Mouse (Mus musculus) spleen, adult 2 months (tissue): ENCODE measurements around the gene Frmd7. TPM values are rescaled to one million over a fixed set of nuclear protein-coding genes. Genes with fewer than 3 reads are reported as not detected.
A peak's percentile ranks its signal among the peaks of the same experiment; 100 is the strongest.

Experiments
- DNase-seq, 2 experiments: peaks; one replicate each; pipeline versions ENCODE4 v3.0.0 to v3.0.0-alpha.2; 2012 to 2021; ENCODE audit warnings: low spot score in 2 of 2, low read depth in 1 of 2
- H3K27ac ChIP-seq: fragments of 200-500 bp; 2 replicates; pipeline ENCODE4 v1.5.1; 2012; ENCODE audit warnings: low read length, inconsistent platforms; ENCODE audit not compliant: insufficient read depth
- H3K27me3 ChIP-seq: fragments of 200-500 bp; 2 replicates; pipeline ENCODE4 v1.6.1; 2012; ENCODE audit warnings: mild to moderate bottlenecking, moderate library complexity, low read length, inconsistent platforms; ENCODE audit not compliant: control insufficient read depth, insufficient read depth
- H3K36me3 ChIP-seq: fragments of 200-500 bp; 2 replicates; pipeline ENCODE4 v1.6.1; 2012; ENCODE audit warnings: mild to moderate bottlenecking, low read length, inconsistent platforms; ENCODE audit not compliant: control insufficient read depth, insufficient read depth
- H3K4me1 ChIP-seq: fragments of 200-500 bp; 2 replicates; pipeline ENCODE4 v1.6.1; 2011; ENCODE audit warnings: inconsistent platforms; ENCODE audit not compliant: control insufficient read depth, insufficient read depth, insufficient read length
- H3K4me3 ChIP-seq: fragments of 200-500 bp; 2 replicates; pipeline ENCODE4 v1.5.1; 2011; ENCODE audit warnings: mild to moderate bottlenecking, inconsistent platforms; ENCODE audit not compliant: insufficient read depth, insufficient read length; ENCODE audit errors: extremely low read depth
- CTCF ChIP-seq: fragments of 200-500 bp; IDR thresholded peaks from 2 replicates; pipeline ENCODE4 v1.5.1; 2011; ENCODE audit warnings: mild to moderate bottlenecking, inconsistent platforms; ENCODE audit not compliant: insufficient read depth, insufficient read length, insufficient replicate concordance; ENCODE audit errors: extremely low read depth
- POLR2A ChIP-seq: fragments of 200-500 bp; IDR thresholded peaks from 2 replicates; pipeline ENCODE4 v1.6.1; 2011; ENCODE audit warnings: low read depth, low read length, inconsistent platforms
- WGBS: fragments of 180-500 bp; shearing (Covaris S2); methylation state at CpG from one replicate; pipeline ENCODE4 v1.1.7; 2018; 5-methylcytosine and 5-hydroxymethylcytosine counted together
- polyA plus RNA-seq: library from polyadenylated mRNA; depleted of rRNA; stranded (reverse); fragments of >200 nt; gene quantifications from 2 replicates; pipeline ENCODE4 v1.2.3, GENCODE M21; 2012

Frmd7 gene
- polyA plus RNA-seq, 1 experiment, result not detected

DNA sequence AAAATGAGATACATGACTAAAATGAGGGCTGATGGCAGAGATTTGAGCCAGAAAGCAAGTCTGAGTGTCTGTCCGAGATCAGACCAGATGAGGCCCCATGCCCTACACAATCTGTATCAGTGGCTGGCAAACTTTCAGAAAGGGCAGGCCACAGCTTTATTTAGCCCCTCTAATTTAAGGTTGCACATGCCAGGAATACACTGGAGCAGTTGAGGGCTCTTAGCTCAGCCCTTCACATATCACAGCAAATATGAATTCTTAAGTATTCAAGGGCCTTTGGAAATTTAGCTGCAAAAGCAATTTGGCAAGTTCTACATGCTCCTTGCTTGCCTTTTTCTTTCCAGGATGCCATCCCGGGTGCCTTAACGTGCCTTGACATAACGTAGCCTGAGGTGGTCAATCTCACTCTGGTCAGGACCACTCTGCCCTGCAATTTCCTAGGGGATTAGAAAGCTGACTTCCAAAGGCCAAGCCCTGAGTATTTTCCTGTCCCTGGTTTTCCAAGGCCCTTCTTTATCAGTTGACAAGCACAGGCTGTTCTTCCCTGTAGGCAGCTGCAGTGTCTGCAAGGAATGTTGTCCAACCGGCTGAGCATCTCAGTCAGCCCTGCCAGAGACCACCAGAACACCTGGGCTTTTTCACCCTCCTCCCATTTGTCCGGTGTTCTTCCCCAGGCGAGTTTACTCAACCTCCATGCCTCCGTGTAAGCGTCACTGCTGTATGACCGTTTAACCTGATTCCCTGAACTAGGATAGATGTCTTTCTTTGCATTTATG is 25.8 kb upstream of the Frmd7 start:
- no peak overlapping the region for H3K27ac ChIP-seq
- no peak overlapping the region for H3K4me3 ChIP-seq
- no peaks in the 10 kb centered on the region for H3K4me1 ChIP-seq
- no peak for DNase-seq
- TF ChIP-seq CTCF (no peak), POLR2A (no peak)
- no peaks in the 10 kb centered on the region for H3K27me3 ChIP-seq
- H3K36me3 ChIP-seq, result no peaks in the 10 kb centered on the region
- 76% methylated on average over 10 of the region's 10 CpGs for WGBS

DNA sequence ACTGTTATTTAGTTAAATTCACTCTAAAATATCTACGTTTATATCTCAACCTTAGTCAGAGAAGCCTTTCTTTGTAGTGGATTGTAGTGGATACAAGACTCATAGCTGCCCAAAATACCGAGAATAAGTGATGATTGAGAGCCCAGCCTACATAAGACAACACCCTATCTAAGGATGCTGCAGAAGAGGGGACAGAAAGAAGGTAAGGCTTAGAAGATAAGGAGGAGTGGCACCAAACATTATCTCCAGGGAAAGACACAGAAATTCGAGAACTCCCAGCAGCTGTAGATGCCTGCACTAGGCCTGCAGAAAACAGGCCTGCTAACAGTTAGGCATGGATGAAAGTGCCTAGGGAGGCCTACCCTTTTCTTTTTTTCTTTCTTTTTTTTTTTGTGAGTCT is 22.6 kb upstream of the Frmd7 start:
- Histone ChIP-seq H3K27me3 (no peaks in the 10 kb centered on the region), H3K36me3 (no peaks in the 10 kb centered on the region), H3K27ac (no peak overlapping the region), H3K4me1 (no peaks in the 10 kb centered on the region), H3K4me3 (no peak overlapping the region)
- 72% methylated on average over 3 of the region's 3 CpGs for WGBS
- TF ChIP-seq POLR2A (no peak), CTCF (no peak)
- no peak for DNase-seq

DNA sequence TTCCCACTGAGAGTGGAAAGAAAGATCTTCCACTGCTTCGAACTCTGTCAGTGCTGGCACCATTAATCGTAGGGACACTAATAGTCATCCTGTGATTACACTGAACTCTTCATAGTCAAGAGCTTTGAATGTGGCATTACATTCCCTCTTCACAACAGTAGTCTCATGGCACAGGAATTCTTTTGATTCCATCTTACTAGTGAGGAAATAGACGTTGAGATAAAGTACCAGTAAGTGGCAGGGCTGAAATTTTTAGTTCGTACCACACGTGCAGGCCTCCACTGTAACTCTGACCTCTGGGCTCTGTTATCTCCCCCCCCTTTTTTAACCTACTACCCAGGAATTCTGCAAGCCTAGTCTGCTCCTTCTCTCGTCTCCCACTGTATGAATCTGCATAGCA is 20.4 kb upstream of the Frmd7 start:
- H3K4me3 ChIP-seq, result no peak overlapping the region
- H3K4me1 ChIP-seq, result no peaks in the 10 kb centered on the region
- no peak overlapping the region for H3K27ac ChIP-seq
- 81% methylated on average over 6 of the region's 6 CpGs for WGBS
- no peak for DNase-seq
- H3K27me3 ChIP-seq, result no peaks in the 10 kb centered on the region
- TF ChIP-seq CTCF (no peak), POLR2A (no peak)
- no peaks in the 10 kb centered on the region for H3K36me3 ChIP-seq

DNA sequence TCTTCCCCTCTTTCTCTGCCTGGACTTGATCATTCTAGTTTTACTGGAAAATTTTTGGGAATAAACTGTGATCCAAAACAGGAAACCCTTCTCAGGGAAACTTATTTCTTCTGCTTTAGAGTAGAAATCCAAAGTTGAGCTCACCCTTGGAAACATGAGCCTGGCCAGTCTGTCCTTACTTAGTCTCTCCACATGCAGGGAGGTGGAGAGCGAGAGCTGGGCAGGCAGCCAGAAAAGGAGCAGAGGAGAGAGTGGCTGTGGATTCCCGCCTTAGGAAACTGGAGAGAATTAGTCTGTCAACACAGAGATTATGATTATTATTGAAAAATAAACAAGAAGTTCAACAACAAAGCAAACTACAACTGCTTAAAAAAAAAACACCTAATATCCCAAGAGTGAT is 6.1 kb upstream of the Frmd7 start:
- H3K27me3 ChIP-seq, result no peaks in the 10 kb centered on the region
- no peak overlapping the region for H3K27ac ChIP-seq
- no peak for TF ChIP-seq CTCF
- TF ChIP-seq POLR2A, result no peak
- no peak for DNase-seq
- 64% methylated on average over 2 of the region's 2 CpGs for WGBS
- H3K4me1 ChIP-seq, result no peaks in the 10 kb centered on the region
- no peak overlapping the region for H3K4me3 ChIP-seq
- no peaks in the 10 kb centered on the region for H3K36me3 ChIP-seq

DNA sequence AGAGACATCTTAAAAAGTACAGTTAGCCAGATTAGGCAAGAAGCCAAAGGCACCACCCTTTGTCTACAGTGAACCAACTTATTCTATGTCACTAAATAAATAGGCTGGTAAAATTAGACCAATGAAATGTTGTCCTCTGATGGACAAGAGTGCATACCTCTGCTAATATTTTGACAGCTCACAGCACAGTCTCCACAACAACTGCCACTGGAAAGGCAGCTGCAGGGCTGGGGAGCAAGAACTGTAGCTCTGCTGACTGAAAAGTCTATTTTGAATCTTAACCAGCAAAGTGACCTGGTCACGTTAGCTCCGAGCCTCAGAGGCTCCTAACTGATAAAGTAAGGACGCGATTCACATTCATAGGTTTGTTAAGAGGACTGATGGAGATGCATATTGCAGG is 5.6 kb upstream of the Frmd7 start:
- TF ChIP-seq POLR2A (no peak), CTCF (no peak)
- WGBS, result 76% methylated on average over 4 of the region's 4 CpGs
- Histone ChIP-seq H3K4me1 (no peaks in the 10 kb centered on the region), H3K27ac (no peak overlapping the region), H3K36me3 (no peaks in the 10 kb centered on the region), H3K27me3 (no peaks in the 10 kb centered on the region), H3K4me3 (no peak overlapping the region)
- no peak for DNase-seq

DNA sequence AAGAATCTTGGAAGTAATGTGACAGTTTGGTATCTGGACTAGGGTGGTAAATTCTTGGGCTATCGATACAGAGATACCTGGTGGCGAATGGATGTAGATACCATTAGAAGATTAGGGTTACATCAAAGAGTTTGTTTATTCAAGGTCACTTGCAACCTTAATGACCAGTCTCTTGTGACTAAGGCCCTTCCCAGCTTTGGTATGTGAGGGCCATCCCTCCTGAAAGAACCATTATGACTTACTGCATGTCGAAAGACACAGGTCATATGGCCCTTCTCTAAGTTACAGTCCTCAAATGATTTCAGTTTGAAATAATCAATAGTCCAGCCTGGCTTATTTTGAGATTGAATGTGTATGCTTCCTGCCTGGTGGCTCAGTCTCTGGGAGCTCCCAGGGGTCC is 5.4 kb downstream of the Frmd7 start:
- 83% methylated on average over 3 of the region's 3 CpGs for WGBS
- Histone ChIP-seq H3K27me3 (no peaks in the 10 kb centered on the region), H3K27ac (no peak overlapping the region), H3K36me3 (no peaks in the 10 kb centered on the region), H3K4me1 (no peaks in the 10 kb centered on the region), H3K4me3 (no peak overlapping the region)
- DNase-seq, result no peak
- no peak for TF ChIP-seq CTCF
- no peak for TF ChIP-seq POLR2A

DNA sequence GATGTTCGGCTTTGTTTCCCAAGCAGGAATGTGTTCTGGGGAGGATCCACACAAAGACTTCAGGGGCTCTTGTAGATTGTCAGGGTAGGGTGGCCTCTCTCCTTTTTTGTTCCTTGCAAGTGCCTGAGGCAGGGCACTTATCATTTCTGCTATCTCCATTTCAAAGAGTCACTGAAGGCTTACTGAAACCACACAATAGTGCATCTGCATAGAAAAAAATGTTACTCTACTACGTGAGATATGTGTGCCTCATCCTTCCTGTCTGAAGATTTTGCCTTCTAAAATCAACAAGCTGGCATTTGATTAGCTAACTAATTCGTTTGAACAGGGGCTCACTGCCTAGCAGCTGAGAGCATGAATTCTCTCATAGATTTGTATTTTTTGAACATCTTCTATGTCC is 12.2 kb downstream of the Frmd7 start:
- 48% methylated on average over 3 of the region's 3 CpGs for WGBS
- no peaks in the 10 kb centered on the region for H3K36me3 ChIP-seq
- no peak for TF ChIP-seq POLR2A
- no peak for TF ChIP-seq CTCF
- no peaks in the 10 kb centered on the region for H3K4me1 ChIP-seq
- peak in 1 of 2 experiments; percentile 5 for DNase-seq
- no peak overlapping the region for H3K27ac ChIP-seq
- no peak overlapping the region for H3K4me3 ChIP-seq
- no peaks in the 10 kb centered on the region for H3K27me3 ChIP-seq
